Mouse (Mus musculus): ENCODE measurements around the gene Khdc1c. TPM values are rescaled to one million over a fixed set of nuclear protein-coding genes. Genes with fewer than 3 reads are reported as not detected.
"Not testable (repeated sequence)": the region's sequence is repeated elsewhere in the genome, so short reads cannot be mapped to it uniquely, and the experiment has no call there.

Gene Khdc1c
- polyA plus RNA-seq (2016; fragmentation: Nextera tagmentation; extraction: Ambion mirVana), result not detected in 2 replicates

- not testable (repeated sequence) for H3K9ac ChIP-seq; H3K4me1 ChIP-seq; H3K27ac ChIP-seq; H3K9me3 ChIP-seq; H3K36me3 ChIP-seq; H3K27me3 ChIP-seq (replicated peaks); ATAC-seq (ENCODE audit: low FRiP score, low read depth); H3K4me3 ChIP-seq; H3K4me2 ChIP-seq (replicated peaks)
- 68% methylated on average over 1 of the region's 1 CpGs for WGBS
Measured at GRCm38 (mm10) chr1:21368031-21368430, at the start of gene Khdc1c. Khdc1c (plus strand) TSS chr1:21368331.

GRCm38 (mm10) chr1:21320271-21320670, 47.9 kb upstream of the Khdc1c start:
- not testable (repeated sequence) for ATAC-seq (ENCODE audit: low FRiP score, low read depth); H3K4me3 ChIP-seq
- 90% methylated on average over 5 of the region's 5 CpGs for WGBS

GRCm38 (mm10) chr1:21321656-21322055, 46.5 kb upstream of the Khdc1c start:
- no peak for ATAC-seq (ENCODE audit: low FRiP score, low read depth)
- no peak overlapping the region for H3K4me3 ChIP-seq
- 88% methylated on average over 1 of the region's 1 CpGs for WGBS
- H3K27me3 ChIP-seq (replicated peaks), result no peaks in the 10 kb centered on the region
- no peak overlapping the region for H3K9ac ChIP-seq
- no peaks in the 10 kb centered on the region for H3K9me3 ChIP-seq
- no peak overlapping the region for H3K4me2 ChIP-seq (replicated peaks)
- H3K4me1 ChIP-seq, result no peaks in the 10 kb centered on the region
- no peak overlapping the region for H3K27ac ChIP-seq
- no peaks in the 10 kb centered on the region for H3K36me3 ChIP-seq

More at GRCm38 (mm10) chr1:21320271-21320670, 47.9 kb upstream of the Khdc1c start:
- not testable (repeated sequence) for H3K4me2 ChIP-seq (replicated peaks); H3K27me3 ChIP-seq (replicated peaks); H3K4me1 ChIP-seq; H3K36me3 ChIP-seq; H3K9ac ChIP-seq; H3K9me3 ChIP-seq; H3K27ac ChIP-seq

- H3K9ac ChIP-seq, result no peak overlapping the region
- 39% methylated on average over 1 of the region's 1 CpGs for WGBS
- H3K27me3 ChIP-seq (replicated peaks), result no peaks in the 10 kb centered on the region
- ATAC-seq (ENCODE audit: low FRiP score, low read depth), result no peak
- no peak overlapping the region for H3K4me2 ChIP-seq (replicated peaks)
- H3K4me3 ChIP-seq, result no peak overlapping the region
- no peaks in the 10 kb centered on the region for H3K9me3 ChIP-seq
- H3K4me1 ChIP-seq, result no peaks in the 10 kb centered on the region
- H3K36me3 ChIP-seq, result no peaks in the 10 kb centered on the region
- no peak overlapping the region for H3K27ac ChIP-seq
Measured at GRCm38 (mm10) chr1:21323996-21324574, 44.0 kb upstream of the Khdc1c start.

GRCm38 (mm10) chr1:21324633-21325032, 43.5 kb upstream of the Khdc1c start:
- Histone ChIP-seq H3K9ac (no peak overlapping the region), H3K27ac (no peak overlapping the region), H3K4me2 (replicated peaks) (no peak overlapping the region), H3K4me1 (no peaks in the 10 kb centered on the region), H3K27me3 (replicated peaks) (no peaks in the 10 kb centered on the region), H3K36me3 (no peaks in the 10 kb centered on the region), H3K4me3 (no peak overlapping the region), H3K9me3 (no peaks in the 10 kb centered on the region)
- no peak for ATAC-seq (ENCODE audit: low FRiP score, low read depth)
- WGBS, result 79% methylated on average over 1 of the region's 1 CpGs

- Histone ChIP-seq H3K27ac (no peak overlapping the region), H3K4me1 (no peaks in the 10 kb centered on the region), H3K4me2 (replicated peaks) (no peak overlapping the region), H3K36me3 (no peaks in the 10 kb centered on the region), H3K27me3 (replicated peaks) (no peaks in the 10 kb centered on the region), H3K9me3 (no peaks in the 10 kb centered on the region), H3K4me3 (no peak overlapping the region), H3K9ac (no peak overlapping the region)
- 90% methylated on average over 7 of the region's 7 CpGs for WGBS
- ATAC-seq (ENCODE audit: low FRiP score, low read depth), result no peak
Measured at GRCm38 (mm10) chr1:21326733-21327132, 41.4 kb upstream of the Khdc1c start.

GRCm38 (mm10) chr1:21331161-21331560, 37.0 kb upstream of the Khdc1c start:
- not testable (repeated sequence) for H3K4me1 ChIP-seq; H3K27me3 ChIP-seq (replicated peaks); H3K9me3 ChIP-seq; H3K27ac ChIP-seq; H3K9ac ChIP-seq; H3K4me2 ChIP-seq (replicated peaks); H3K36me3 ChIP-seq; H3K4me3 ChIP-seq; ATAC-seq (ENCODE audit: low FRiP score, low read depth)

- Histone ChIP-seq H3K27ac (no peak overlapping the region), H3K36me3 (no peaks in the 10 kb centered on the region), H3K9me3 (no peaks in the 10 kb centered on the region), H3K27me3 (replicated peaks) (no peaks in the 10 kb centered on the region), H3K9ac (no peak overlapping the region), H3K4me2 (replicated peaks) (no peak overlapping the region), H3K4me1 (no peaks in the 10 kb centered on the region), H3K4me3 (no peak overlapping the region)
- ATAC-seq (ENCODE audit: low FRiP score, low read depth), result no peak
- 85% methylated on average over 16 of the region's 16 CpGs for WGBS
Measured at GRCm38 (mm10) chr1:21333222-21333973, 34.7 kb upstream of the Khdc1c start.

GRCm38 (mm10) chr1:21335836-21336235, 32.3 kb upstream of the Khdc1c start:
- no peaks in the 10 kb centered on the region for H3K36me3 ChIP-seq
- H3K4me1 ChIP-seq, result no peaks in the 10 kb centered on the region
- ATAC-seq (ENCODE audit: low FRiP score, low read depth), result no peak
- H3K27me3 ChIP-seq (replicated peaks), result no peaks in the 10 kb centered on the region
- no peaks in the 10 kb centered on the region for H3K9me3 ChIP-seq
- H3K4me2 ChIP-seq (replicated peaks), result no peak overlapping the region
- no peak overlapping the region for H3K9ac ChIP-seq
- no peak overlapping the region for H3K4me3 ChIP-seq
- H3K27ac ChIP-seq, result no peak overlapping the region

- Histone ChIP-seq H3K36me3 (no peaks in the 10 kb centered on the region), H3K4me2 (replicated peaks) (no peak overlapping the region), H3K9ac (no peak overlapping the region), H3K4me1 (no peaks in the 10 kb centered on the region), H3K27ac (no peak overlapping the region), H3K4me3 (no peak overlapping the region), H3K27me3 (replicated peaks) (no peaks in the 10 kb centered on the region), H3K9me3 (no peaks in the 10 kb centered on the region)
- WGBS, result 98% methylated on average over 1 of the region's 1 CpGs
- no peak for ATAC-seq (ENCODE audit: low FRiP score, low read depth)
Measured at GRCm38 (mm10) chr1:21340745-21341144, 27.4 kb upstream of the Khdc1c start.

- no peak overlapping the region for H3K4me3 ChIP-seq
- no peaks in the 10 kb centered on the region for H3K4me1 ChIP-seq
- no peak for ATAC-seq (ENCODE audit: low FRiP score, low read depth)
Measured at GRCm38 (mm10) chr1:21344253-21344652, 23.9 kb upstream of the Khdc1c start.

GRCm38 (mm10) chr1:21344752-21345151, 23.4 kb upstream of the Khdc1c start:
- not testable (repeated sequence) for H3K9me3 ChIP-seq; H3K4me3 ChIP-seq; H3K36me3 ChIP-seq; H3K4me1 ChIP-seq; H3K4me2 ChIP-seq (replicated peaks); H3K27me3 ChIP-seq (replicated peaks); H3K9ac ChIP-seq; H3K27ac ChIP-seq; ATAC-seq (ENCODE audit: low FRiP score, low read depth)
- WGBS, result 93% methylated on average over 7 of the region's 7 CpGs

More at GRCm38 (mm10) chr1:21344253-21344652, 23.9 kb upstream of the Khdc1c start:
- Histone ChIP-seq H3K36me3 (no peaks in the 10 kb centered on the region), H3K27me3 (replicated peaks) (no peaks in the 10 kb centered on the region), H3K9me3 (no peaks in the 10 kb centered on the region), H3K27ac (no peak overlapping the region), H3K4me2 (replicated peaks) (no peak overlapping the region), H3K9ac (no peak overlapping the region)
- 57% methylated on average over 4 of the region's 4 CpGs for WGBS

- no peaks in the 10 kb centered on the region for H3K36me3 ChIP-seq
- no peaks in the 10 kb centered on the region for H3K4me1 ChIP-seq
- H3K4me3 ChIP-seq, result no peak within 1 kb of the TSS
- no peaks in the 10 kb centered on the region for H3K27me3 ChIP-seq (replicated peaks)
- H3K4me2 ChIP-seq (replicated peaks), result no peak within 1 kb of the TSS
- no peak for ATAC-seq (ENCODE audit: low FRiP score, low read depth)
- H3K27ac ChIP-seq, result no peak within 1 kb of the TSS
- no peaks in the 10 kb centered on the region for H3K9me3 ChIP-seq
- 81% methylated on average over 2 of the region's 2 CpGs for WGBS
- no peak within 1 kb of the TSS for H3K9ac ChIP-seq
Measured at GRCm38 (mm10) chr1:21349341-21349740, 18.8 kb upstream of the Khdc1c start, which contains the start of gene Khdc1a. Khdc1a (plus strand) TSS chr1:21349641.

Data from neural tube, embryonic 12.5 days (tissue).